Mouse (Mus musculus): ENCODE measurements around the gene 1700030K09Rik. TPM values are rescaled to one million over a fixed set of nuclear protein-coding genes. Genes with fewer than 3 reads are reported as not detected.

Gene 1700030K09Rik
- 5.0 TPM for polyA plus RNA-seq (2017; shearing (Covaris generic))

DNA sequence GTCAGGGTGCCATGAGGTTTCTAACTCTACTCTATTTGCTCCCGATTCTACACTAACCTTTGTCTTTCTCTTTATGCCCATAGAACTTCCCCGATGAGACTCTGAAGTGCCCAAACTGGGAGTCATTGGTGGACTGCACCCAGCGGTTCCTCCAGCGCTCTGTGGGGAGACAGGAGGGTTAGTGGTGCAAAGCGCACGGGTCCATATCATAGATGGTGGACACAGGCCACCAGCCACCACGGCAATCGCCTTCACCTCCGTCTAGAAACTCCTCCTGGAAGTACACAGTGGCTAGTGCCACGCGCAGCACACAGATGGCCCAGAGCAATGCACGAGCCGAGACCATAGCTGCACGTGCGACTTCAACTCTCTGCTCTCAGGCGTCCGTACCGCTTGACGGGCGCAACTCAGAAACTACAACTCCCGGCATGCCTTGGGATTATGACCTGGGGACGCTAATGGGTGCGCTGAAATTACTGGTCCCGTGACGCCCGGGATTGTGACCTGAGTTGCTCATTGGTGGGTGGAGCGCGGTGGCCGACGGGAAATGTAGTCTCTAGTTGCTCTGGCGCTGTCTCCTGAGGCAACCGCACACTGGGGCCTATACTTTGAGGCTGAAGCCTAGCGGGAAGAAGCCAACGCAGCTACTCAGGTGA, at the start of gene 1700030K09Rik, which contains the start of gene Calr3:
TSS of gene 1700030K09Rik (plus strand) at position 543 of the 656 bp plus-strand sequence.
TSS of gene Calr3 (minus strand) at position 533 of the 656 bp plus-strand sequence.

DNA sequence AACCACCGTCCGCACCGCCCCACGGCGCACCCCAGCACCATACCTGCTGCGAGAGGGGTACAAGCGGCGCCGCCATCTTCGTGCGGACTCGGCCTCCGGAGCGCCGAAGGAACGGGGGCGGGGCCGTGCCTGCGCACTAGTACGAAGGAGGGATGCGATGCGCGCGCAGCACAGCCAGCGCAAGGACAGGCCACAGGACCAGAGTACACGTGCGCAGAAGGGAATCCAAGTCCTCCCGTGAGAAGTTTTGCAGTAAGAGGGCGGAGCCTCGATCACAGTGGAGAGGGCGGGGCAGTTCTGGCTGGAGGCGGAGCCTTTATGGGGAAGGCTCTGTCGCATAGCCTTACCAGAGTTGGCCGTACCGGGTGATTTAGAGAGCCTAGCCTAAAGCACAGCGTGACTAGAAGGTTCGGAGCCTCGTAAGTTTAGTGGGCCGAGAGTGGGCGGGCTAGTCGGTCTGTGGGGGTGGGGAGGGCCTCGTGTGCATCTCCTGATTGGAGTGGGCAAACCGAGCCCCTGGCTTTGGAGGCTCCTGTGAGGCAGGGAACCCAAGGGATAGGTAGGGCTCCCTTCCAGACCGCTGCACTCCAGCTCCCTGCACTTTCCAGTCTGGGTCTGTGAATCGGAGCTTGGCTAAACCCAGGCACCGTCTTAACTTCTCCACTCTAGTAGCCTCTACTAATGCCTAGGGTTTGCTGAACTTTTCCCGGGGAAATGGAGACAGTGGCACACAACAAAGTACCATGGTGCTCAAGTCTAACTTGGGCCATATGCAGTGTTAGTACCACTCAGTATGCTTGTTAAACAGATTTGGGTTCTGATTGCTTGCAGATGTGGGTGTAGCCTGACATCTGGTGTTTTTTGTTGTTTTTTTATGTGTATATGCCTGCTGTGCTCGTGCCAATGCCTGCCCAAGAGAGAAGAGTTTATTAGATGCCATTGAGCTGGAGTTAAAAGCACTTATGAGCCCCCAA, 22.0 kb upstream of the 1700030K09Rik start, which contains the start of gene Eps15l1:
TSS of gene Eps15l1 (minus strand) at position 99 of the 974 bp plus-strand sequence.

DNA sequence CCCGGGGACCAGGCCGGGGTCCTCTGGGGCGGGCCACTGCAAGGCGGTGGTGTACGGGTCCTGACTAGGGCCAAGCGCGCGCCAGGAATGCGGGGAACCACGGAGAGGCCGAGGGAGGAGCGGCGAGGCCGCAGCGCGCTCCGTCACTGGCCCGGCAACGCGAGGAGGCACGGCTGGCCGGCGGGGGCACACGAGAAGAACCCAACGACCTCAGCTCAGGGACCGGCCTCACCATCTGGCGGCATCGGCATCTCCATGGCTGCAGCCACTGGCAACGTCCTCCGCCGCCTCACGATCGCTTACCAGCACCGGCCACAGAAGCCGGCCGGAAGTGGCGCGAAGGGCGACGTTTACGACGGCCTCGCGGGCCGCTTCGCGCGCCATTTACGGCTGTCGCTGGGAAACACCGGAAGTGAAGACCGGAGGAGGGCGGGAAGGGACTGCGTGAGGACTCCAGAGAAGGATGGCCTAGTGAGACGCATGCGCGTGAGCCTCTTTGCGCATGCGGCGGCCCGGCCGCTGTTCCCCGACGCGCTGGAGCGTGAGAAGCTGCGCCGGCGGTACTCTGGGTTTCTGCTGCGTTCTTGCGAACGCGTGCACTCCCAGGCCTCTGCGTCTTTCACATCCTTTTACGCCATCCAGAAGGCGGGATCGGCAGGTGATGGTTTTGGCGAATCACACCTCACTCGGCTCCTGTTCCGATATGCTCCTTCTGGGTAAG, 31.3 kb downstream of the 1700030K09Rik start, which contains the start of gene Cherp:
TSS of gene Cherp (minus strand) at position 401 of the 721 bp plus-strand sequence.

DNA sequence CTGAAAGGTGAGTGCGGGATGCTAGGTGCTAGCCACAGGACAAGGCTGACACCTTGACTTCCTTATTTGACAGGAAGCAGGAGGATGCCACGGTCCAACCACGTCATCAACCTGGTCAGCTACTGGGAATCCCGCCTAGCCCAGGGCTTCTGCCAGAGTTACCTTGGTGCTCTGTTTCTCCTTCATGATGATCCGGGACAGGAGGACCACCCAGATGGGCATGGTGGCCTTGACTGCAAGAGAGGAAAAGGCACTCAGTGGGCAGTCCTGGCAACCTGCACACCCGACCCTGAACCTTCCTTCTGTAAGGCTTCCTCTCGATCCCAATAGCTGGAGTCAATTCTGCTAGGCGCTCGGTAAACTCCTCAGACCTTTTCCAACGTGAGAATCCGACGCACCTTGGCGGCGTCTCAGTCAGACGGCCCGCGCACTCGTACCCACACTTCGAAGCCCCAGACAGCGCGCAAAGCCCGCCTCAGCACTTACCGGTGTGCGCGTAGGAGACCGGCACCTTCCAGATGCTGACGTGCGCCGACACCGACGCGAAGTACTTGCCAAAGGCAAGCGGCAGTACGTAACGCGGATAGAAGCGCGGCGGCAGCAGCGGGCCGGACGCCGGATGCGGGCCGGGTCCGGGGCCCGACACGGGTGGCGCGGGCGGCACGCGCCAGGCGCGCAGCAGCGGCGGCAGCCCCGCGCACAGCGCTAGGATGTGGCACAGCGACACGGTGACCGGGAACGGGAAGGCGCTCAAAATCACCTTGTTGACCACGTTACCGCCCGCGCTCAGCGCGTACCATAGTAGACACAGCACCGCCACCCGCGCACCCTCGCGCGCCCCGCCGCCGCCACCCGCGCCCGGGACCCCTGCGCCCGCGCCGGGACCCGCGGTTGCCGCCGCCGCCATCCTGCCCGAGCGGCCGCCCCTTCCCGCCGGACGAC, 48.3 kb downstream of the 1700030K09Rik start, which contains the start of gene Slc35e1:
TSS of gene Slc35e1 (minus strand) at position 935 of the 942 bp plus-strand sequence.

Other genes with a start within 250 kb of the 1700030K09Rik start
- 0.48 TPM for gene Cib3, start 231.0 kb upstream of the 1700030K09Rik start, polyA plus RNA-seq (2017; shearing (Covaris generic))
- gene Gm11034, start 230.2 kb upstream of the 1700030K09Rik start, polyA plus RNA-seq (2017; shearing (Covaris generic)), result not detected
- 88.0 TPM for gene Fam32a, start 224.2 kb upstream of the 1700030K09Rik start, polyA plus RNA-seq (2017; shearing (Covaris generic))
- 159 TPM for gene Ap1m1, start 203.9 kb upstream of the 1700030K09Rik start, polyA plus RNA-seq (2017; shearing (Covaris generic))
- 3.0 TPM for gene Gm10282, start 138.6 kb upstream of the 1700030K09Rik start, polyA plus RNA-seq (2017; shearing (Covaris generic))
- gene Klf2, start 124.8 kb upstream of the 1700030K09Rik start, polyA plus RNA-seq (2017; shearing (Covaris generic)), result 922 TPM
- gene Eps15l1, start 22.4 kb upstream of the 1700030K09Rik start, polyA plus RNA-seq (2017; shearing (Covaris generic)), result 37.0 TPM
- gene Calr3, start within 50 bp of the 1700030K09Rik start, polyA plus RNA-seq (2017; shearing (Covaris generic)), result 0.35 TPM
- gene Cherp, start 31.3 kb downstream of the 1700030K09Rik start, polyA plus RNA-seq (2017; shearing (Covaris generic)), result 70.8 TPM
- gene Slc35e1, start 48.7 kb downstream of the 1700030K09Rik start, polyA plus RNA-seq (2017; shearing (Covaris generic)), result 166 TPM
- 18.8 TPM for gene Med26, start 104.4 kb downstream of the 1700030K09Rik start, polyA plus RNA-seq (2017; shearing (Covaris generic))
- gene Smim7, start 127.2 kb downstream of the 1700030K09Rik start, polyA plus RNA-seq (2017; shearing (Covaris generic)), result 74.4 TPM
- gene Tmem38a, start 128.2 kb downstream of the 1700030K09Rik start, polyA plus RNA-seq (2017; shearing (Covaris generic)), result 0.96 TPM
- 0.61 TPM for gene Nwd1, start 202.8 kb downstream of the 1700030K09Rik start, polyA plus RNA-seq (2017; shearing (Covaris generic))

Data from effector memory CD4-positive, alpha-beta T cell, adult 7 months (primary cell).